Mouse (Mus musculus) embryonic facial prominence, embryonic 11.5 days (tissue): ENCODE measurements around the gene Terf2ip. TPM values are rescaled to one million over a fixed set of nuclear protein-coding genes. Genes with fewer than 3 reads are reported as not detected.

Experiments used
- ATAC-seq: fragments of 200-750 bp; cut with Nextera tagmentation; replicated peaks from 2 replicates; pipeline ENCODE4 v1.8.0; 2017; ENCODE audit warnings: low read depth; ENCODE audit not compliant: insufficient number of reproducible peaks, low FRiP score, low TSS enrichment
- DNase-seq: peaks from one replicate; pipeline ENCODE4 v3.0.0-alpha.2; 2015; ENCODE audit warnings: low spot score
- H3K27ac ChIP-seq: fragments of 300-500 bp; sonication (generic); replicated peaks from 2 replicates; pipeline ENCODE4 v1.5.1; 2014; ENCODE audit warnings: mild to moderate bottlenecking, low read depth, low read length, control low read depth
- H3K27me3 ChIP-seq: fragments of 300-500 bp; sonication (generic); 2 replicates; pipeline ENCODE4 v1.6.1; 2014; ENCODE audit warnings: mild to moderate bottlenecking, low read length, moderate library complexity, mixed read lengths; ENCODE audit not compliant: control insufficient read depth, insufficient read depth
- H3K36me3 ChIP-seq: fragments of 300-500 bp; sonication (generic); replicated peaks from 2 replicates; pipeline ENCODE4 v1.6.1; 2014; ENCODE audit warnings: low read depth, mild to moderate bottlenecking, low read length, moderate library complexity, mixed read lengths; ENCODE audit not compliant: control insufficient read depth, insufficient read depth
- H3K4me1 ChIP-seq: fragments of 300-500 bp; sonication (generic); 2 replicates; pipeline ENCODE4 v1.6.1; 2014; ENCODE audit warnings: low read length, mixed read lengths; ENCODE audit not compliant: control insufficient read depth, insufficient read depth
- H3K4me2 ChIP-seq: fragments of 300-500 bp; sonication (generic); 2 replicates; pipeline ENCODE4 v1.6.1; 2014; ENCODE audit warnings: low read depth, mild to moderate bottlenecking, control low read depth, low read length, moderate library complexity
- H3K4me3 ChIP-seq: fragments of 300-500 bp; sonication (generic); 2 replicates; pipeline ENCODE4 v1.5.1; 2014; ENCODE audit warnings: low read depth, low read length, control low read depth
- H3K9ac ChIP-seq: fragments of 300-500 bp; sonication (generic); replicated peaks from 2 replicates; pipeline ENCODE4 v1.6.1; 2014; ENCODE audit warnings: mild to moderate bottlenecking, control low read depth, low read length
- H3K9me3 ChIP-seq: fragments of 300-500 bp; sonication (generic); replicated peaks from 2 replicates; pipeline ENCODE4 v1.6.1; 2016; ENCODE audit warnings: mild to moderate bottlenecking, low read length, inconsistent platforms, mixed read lengths; ENCODE audit not compliant: control insufficient read depth
- WGBS: fragments of 180-500 bp; shearing (Covaris S2); extraction: QIAGEN DNeasy Blood & Tissue Kit; methylation state at CpG from one replicate; pipeline ENCODE4 v1.1.7; 2014; 5-methylcytosine and 5-hydroxymethylcytosine counted together
- polyA plus RNA-seq: library from polyadenylated mRNA; unstranded; fragments of >200 nt; fragmentation: Nextera tagmentation; extraction: Ambion mirVana; gene quantifications from 2 replicates; pipeline ENCODE4 v1.2.1, GENCODE M21; 2014

The Terf2ip gene
- polyA plus RNA-seq, 1 experiment from 2014 or later, result 21.3 TPM

DNA sequence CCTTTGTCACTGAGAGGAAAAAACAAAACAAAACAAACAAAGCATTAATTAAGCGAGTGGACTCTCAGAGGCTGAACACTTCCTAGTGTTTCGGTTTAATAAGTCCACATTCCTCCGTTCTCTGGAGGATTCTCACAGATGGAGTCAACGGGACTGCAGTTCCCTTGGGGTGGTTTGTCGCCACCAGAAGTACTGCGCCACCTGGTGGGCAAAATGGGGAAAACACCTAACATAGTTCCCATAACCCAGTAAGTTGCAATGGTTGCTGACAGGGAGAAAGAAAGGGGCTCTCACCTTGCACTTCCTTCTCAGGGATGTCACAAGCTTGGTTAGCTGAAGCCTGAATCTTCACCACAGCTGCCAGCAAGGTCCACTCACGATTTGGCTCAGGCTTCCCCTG lies 21.3 kb upstream of the Terf2ip start:
- no peak for ATAC-seq
- no peaks in the 10 kb centered on the region for H3K27me3 ChIP-seq
- H3K4me3 ChIP-seq, result no peak overlapping the region
- H3K9ac ChIP-seq, result no peak overlapping the region
- no peaks in the 10 kb centered on the region for H3K9me3 ChIP-seq
- no peak overlapping the region for H3K27ac ChIP-seq
- no peaks in the 10 kb centered on the region for H3K4me1 ChIP-seq
- WGBS, result 12% methylated on average over 7 of the region's 7 CpGs
- H3K4me2 ChIP-seq, result no peak overlapping the region
- H3K36me3 ChIP-seq, result peaks cover 6% of the 10 kb centered on the region
- DNase-seq, result peak; percentile 87

DNA sequence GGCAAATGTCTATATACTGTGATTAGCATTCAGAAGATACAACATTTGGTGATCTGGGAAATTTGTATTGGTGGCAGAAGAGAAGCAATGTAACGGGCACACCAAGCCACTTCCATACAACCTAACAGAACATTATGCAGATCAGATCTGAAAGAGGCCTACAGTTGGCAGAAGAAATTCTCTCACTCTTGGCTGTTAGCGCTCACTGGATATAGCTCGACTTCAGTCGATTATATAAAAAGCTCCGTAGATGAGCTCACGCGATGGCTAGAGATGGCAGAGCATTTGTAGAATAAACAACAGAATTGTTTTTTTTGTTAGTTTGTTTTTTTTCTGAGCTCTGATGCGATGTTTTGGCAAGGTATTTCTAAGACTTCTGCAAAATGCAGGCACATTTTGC lies 19.9 kb upstream of the Terf2ip start:
- peak overlapping the region; percentile 78 for H3K4me3 ChIP-seq
- H3K27me3 ChIP-seq, result no peaks in the 10 kb centered on the region
- peak overlapping the region; percentile 86 for H3K9ac ChIP-seq
- peak overlapping the region; percentile 64 for H3K4me2 ChIP-seq
- DNase-seq, result no peak
- H3K9me3 ChIP-seq, result no peaks in the 10 kb centered on the region
- WGBS, result 70% methylated on average over 8 of the region's 8 CpGs
- no peak overlapping the region for H3K27ac ChIP-seq
- H3K4me1 ChIP-seq, result no peaks in the 10 kb centered on the region
- H3K36me3 ChIP-seq, result peaks cover 6% of the 10 kb centered on the region
- ATAC-seq, result no peak

DNA sequence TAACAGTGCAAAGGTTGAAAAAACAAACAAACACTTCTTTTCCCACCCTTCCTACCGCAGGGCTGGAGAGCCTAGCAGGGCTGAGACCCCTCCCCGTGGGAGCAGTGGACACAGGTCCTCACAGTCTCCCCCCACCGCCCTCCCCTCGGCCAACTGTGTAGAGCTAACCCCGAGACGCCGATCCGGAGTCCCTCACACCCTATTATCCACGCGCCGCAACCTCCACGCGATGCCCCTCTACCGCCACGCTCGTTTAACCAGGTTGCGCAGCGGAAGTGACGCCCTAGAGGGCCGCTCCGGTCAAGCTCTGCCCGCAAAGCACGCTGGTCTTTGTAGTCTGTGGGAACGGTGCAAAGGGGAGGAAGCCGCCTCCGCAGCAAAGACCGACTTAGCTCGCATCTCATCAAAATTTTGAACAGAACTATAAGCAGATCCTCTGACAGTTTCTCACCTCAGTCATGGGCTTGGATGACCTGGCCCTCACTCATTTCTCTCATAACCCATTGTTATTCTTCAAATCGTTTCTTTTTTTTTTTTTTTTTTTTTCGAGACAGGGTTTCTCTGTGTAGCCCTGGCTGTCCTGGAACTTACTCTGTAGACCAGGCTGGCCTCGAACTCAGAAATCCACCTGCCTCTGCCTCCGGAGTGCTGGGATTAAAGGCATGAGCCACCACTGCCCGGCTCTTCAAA lies 19.0 kb upstream of the Terf2ip start, which contains the start of gene Adat1:
Gene Adat1 (minus strand): TSS at position 290 of the 690 bp plus-strand sequence.
- Histone ChIP-seq H3K9me3 (no peaks in the 10 kb centered on the region), H3K27ac (no peak within 1 kb of the TSS), H3K4me2 (peak within 1 kb of the TSS; percentile 64), H3K36me3 (peaks cover 6% of the 10 kb centered on the region), H3K9ac (peak within 1 kb of the TSS; percentile 86), H3K4me3 (peak within 1 kb of the TSS; percentile 78), H3K4me1 (no peaks in the 10 kb centered on the region), H3K27me3 (no peaks in the 10 kb centered on the region)
- 5% methylated on average over 32 of the region's 33 CpGs for WGBS
- ATAC-seq (peak; percentile 93), DNase-seq (peak; percentile 97)

DNA sequence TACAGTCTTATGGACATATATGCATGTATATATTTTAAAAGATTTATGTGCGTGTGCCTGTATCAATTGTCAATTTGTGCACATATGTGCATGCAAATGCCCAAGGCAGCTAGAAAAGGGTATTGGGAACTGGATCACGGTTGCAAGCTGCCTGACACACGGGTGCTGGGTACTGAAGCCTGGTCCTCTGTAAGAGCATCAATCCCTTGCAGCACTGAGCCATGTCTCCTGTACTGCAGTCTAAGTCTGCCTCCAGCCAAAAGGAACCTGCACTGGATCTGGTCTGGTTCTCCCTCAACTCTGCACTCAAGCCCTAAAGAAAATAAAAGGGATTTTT lies 18.5 kb upstream of the Terf2ip start:
- Histone ChIP-seq H3K9me3 (no peaks in the 10 kb centered on the region), H3K27ac (no peak overlapping the region), H3K4me1 (no peaks in the 10 kb centered on the region), H3K9ac (no peak overlapping the region), H3K27me3 (no peaks in the 10 kb centered on the region), H3K4me2 (no peak overlapping the region), H3K4me3 (no peak overlapping the region), H3K36me3 (peaks cover 9% of the 10 kb centered on the region)
- no peak for DNase-seq
- WGBS, result 76% methylated on average over 3 of the region's 3 CpGs
- no peak for ATAC-seq

DNA sequence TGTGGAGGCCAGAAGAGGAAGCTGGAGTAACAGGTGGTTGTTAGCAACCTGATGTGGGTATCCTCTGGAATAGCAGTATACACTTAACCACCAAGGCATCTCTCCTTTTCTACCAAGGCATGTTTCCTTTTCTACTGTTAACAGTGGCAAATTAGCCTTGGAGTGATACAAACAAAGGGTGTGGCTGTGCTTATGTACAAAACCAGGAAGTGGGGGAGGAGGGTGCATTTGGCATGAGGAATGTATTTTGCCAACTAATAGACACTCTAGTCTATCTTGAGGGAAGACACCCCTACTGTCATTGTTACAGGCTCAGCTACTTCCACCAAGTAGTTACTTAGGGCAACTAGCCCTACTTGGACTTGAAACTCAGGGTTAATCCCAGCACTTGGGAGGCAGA lies 6.4 kb upstream of the Terf2ip start:
- peaks cover 19% of the 10 kb centered on the region for H3K36me3 ChIP-seq
- H3K9ac ChIP-seq, result no peak overlapping the region

DNA sequence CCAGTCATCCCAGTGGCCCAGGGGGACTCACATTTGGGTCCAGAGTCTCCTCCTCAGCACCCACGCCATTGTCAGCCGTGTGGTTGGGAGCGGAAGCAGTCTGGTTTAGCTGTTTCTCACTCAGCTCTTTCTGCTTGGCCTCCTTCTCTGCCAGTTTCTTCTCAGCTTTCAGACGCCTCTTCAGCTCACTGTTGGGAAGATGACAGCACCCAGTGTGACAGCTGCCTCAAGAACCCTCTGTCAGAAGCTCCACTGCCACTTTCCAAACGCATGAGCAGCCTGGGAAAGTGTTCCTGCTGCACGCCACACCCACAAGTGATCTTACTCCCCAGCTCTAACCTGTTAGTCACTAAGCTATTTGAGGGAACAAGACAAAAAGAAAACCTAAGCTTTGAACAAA lies 5.6 kb upstream of the Terf2ip start:
- H3K27ac ChIP-seq, result no peak overlapping the region
- DNase-seq (no peak), ATAC-seq (no peak)
- H3K27me3 ChIP-seq, result no peaks in the 10 kb centered on the region
- no peaks in the 10 kb centered on the region for H3K9me3 ChIP-seq
- peaks cover 15% of the 10 kb centered on the region for H3K36me3 ChIP-seq
- no peak overlapping the region for H3K9ac ChIP-seq
- H3K4me1 ChIP-seq, result no peaks in the 10 kb centered on the region
- no peak overlapping the region for H3K4me3 ChIP-seq
- H3K4me2 ChIP-seq, result no peak overlapping the region
- WGBS, result 92% methylated on average over 6 of the region's 6 CpGs

More for the DNA sequence above, 6.4 kb upstream of the Terf2ip start:
- Histone ChIP-seq H3K4me3 (no peak overlapping the region), H3K9me3 (no peaks in the 10 kb centered on the region), H3K27ac (no peak overlapping the region), H3K4me1 (no peaks in the 10 kb centered on the region), H3K27me3 (no peaks in the 10 kb centered on the region), H3K4me2 (no peak overlapping the region)
- no peak for DNase-seq
- ATAC-seq, result no peak

DNA sequence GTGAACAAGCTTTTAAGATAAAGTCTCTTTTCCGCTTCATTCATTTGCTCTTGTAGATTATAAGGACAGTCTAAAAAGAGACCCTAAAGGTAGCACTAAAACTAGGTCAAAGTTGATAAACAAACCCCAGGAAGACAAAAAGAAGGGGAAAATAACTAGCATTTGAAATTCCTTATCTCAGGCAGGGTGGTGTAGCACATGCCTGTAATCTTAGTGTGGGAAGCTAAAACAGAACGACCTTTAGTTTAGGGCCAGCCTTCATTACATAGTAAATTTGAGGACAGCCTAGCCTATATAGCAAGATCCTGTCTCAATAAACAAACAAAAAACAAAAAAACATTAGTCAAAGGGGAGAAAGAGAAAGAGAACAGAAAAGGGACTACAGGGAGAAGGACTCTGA lies 3.5 kb upstream of the Terf2ip start:
- Histone ChIP-seq H3K9ac (no peak overlapping the region), H3K27ac (no peak overlapping the region), H3K9me3 (no peaks in the 10 kb centered on the region), H3K4me1 (no peaks in the 10 kb centered on the region), H3K27me3 (no peaks in the 10 kb centered on the region), H3K4me2 (no peak overlapping the region), H3K36me3 (peaks cover 8% of the 10 kb centered on the region), H3K4me3 (no peak overlapping the region)
- no peak for ATAC-seq
- WGBS, result 97% methylated on average over 2 of the region's 2 CpGs
- no peak for DNase-seq

DNA sequence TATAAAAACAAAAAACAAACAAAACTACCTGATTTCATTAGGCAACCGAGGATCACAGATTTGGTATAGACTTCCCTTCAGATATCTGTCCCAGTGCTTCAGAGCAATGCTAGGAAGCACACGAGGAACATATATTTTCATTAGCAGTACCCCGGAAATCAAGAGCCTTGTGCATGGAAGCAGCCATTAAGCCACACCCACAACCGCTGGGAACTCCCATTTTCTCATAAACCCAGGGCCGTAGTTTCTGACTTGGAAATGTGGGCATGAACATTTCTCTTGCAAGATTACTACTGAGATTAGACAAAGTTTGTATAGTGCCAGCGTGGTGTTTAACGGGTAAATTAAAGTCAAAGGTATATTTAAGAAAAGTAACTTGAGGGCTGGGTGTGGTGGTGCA lies 1.6 kb upstream of the Terf2ip start:
- Histone ChIP-seq H3K27me3 (no peaks in the 10 kb centered on the region), H3K9me3 (no peaks in the 10 kb centered on the region), H3K27ac (no peak overlapping the region), H3K36me3 (peaks cover 3% of the 10 kb centered on the region), H3K4me2 (no peak overlapping the region), H3K4me1 (no peaks in the 10 kb centered on the region), H3K9ac (no peak overlapping the region), H3K4me3 (no peak overlapping the region)
- 92% methylated on average over 7 of the region's 7 CpGs for WGBS
- ATAC-seq (no peak), DNase-seq (no peak)
